Mouse (Mus musculus): ENCODE data around the gene Crygn.

GRCm38 (mm10) chr5:24724805-24725204 lies 33.0 kb downstream of the Crygn start:
- no peak for TF ChIP-seq CTCF (IDR thresholded peaks at IDR 0.05; ENCODE audit: borderline replicate concordance, insufficient read depth, low read depth, low read length)
- no peak for TF ChIP-seq POLR2A (IDR thresholded peaks at IDR 0.05; ENCODE audit: borderline replicate concordance, insufficient read depth, low read length)

Measured in cerebellum, adult 2 months (tissue).